Mouse (Mus musculus) CH12.LX (cell line): ENCODE data around the gene Bmyc.

Experiments used
- BHLHE40 ChIP-seq: IDR thresholded peaks from 2 replicates; pipeline ENCODE4 v1.6.1; 2011; ENCODE audit warnings: mild to moderate bottlenecking, low read depth, low read length, improper control_type of control experiment
- CHD2 ChIP-seq: IDR thresholded peaks from 2 replicates; pipeline ENCODE4 v1.6.1; 2011; ENCODE audit warnings: low read length, improper control_type of control experiment
- CTCF ChIP-seq, 2 experiments: IDR thresholded peaks in 1 of 2; conservative IDR thresholded peaks in 1 of 2; 2 replicates each; pipeline ENCODE4 v1.5.1; 2011 to 2012; ENCODE audit warnings: low read depth in 2 of 2, low read length in 2 of 2, improper control_type of control experiment in 1 of 2, inconsistent platforms in 1 of 2, mild to moderate bottlenecking in 1 of 2, moderate library complexity in 1 of 2
- HCFC1 ChIP-seq: IDR thresholded peaks from 2 replicates; pipeline ENCODE4 v1.6.1; 2012; ENCODE audit warnings: low read depth, mild to moderate bottlenecking, inconsistent platforms, low read length, improper control_type of control experiment
- IRF4 ChIP-seq: IDR thresholded peaks from 2 replicates; pipeline ENCODE4 v1.6.1; 2014; ENCODE audit warnings: low read depth, mild to moderate bottlenecking, inconsistent platforms, low read length, improper control_type of control experiment
- MAFK ChIP-seq: IDR thresholded peaks from 2 replicates; pipeline ENCODE4 v1.6.1; 2011; ENCODE audit warnings: low read length, improper control_type of control experiment; ENCODE audit not compliant: insufficient replicate concordance
- MAX ChIP-seq: IDR thresholded peaks from 2 replicates; pipeline ENCODE4 v1.6.1; 2011; ENCODE audit warnings: low read length, improper control_type of control experiment
- MXI1 ChIP-seq: IDR thresholded peaks from 2 replicates; pipeline ENCODE4 v1.6.1; 2011; ENCODE audit warnings: mild to moderate bottlenecking, low read depth, low read length, improper control_type of control experiment
- NELFE ChIP-seq: IDR thresholded peaks from 2 replicates; pipeline ENCODE4 v1.6.1; 2011; ENCODE audit warnings: low read depth, low read length, improper control_type of control experiment
- POLR2AphosphoS2 ChIP-seq: IDR thresholded peaks from 2 replicates; pipeline ENCODE4 v1.6.1; 2011; ENCODE audit warnings: low read depth, low read length, improper control_type of control experiment
- USF2 ChIP-seq: conservative IDR thresholded peaks from 2 replicates; pipeline ENCODE4 v1.6.1; 2011; ENCODE audit warnings: low read depth, low read length, improper control_type of control experiment
- ZC3H11A ChIP-seq: IDR thresholded peaks from 2 replicates; pipeline ENCODE4 v1.6.1; 2012; ENCODE audit warnings: low read depth, mild to moderate bottlenecking, inconsistent platforms, low read length, improper control_type of control experiment

- TF ChIP-seq USF2 (no peak), CTCF (conservative IDR thresholded peaks at IDR 0.05 in 1 of 2, IDR thresholded peaks at IDR 0.05 in 1 of 2; ENCODE audit: low read depth in 2 of 2, low read length in 2 of 2) (no peak), MAFK (no peak), IRF4 (no peak), NELFE (no peak), HCFC1 (no peak), MAX (no peak), ZC3H11A (no peak), CHD2 (no peak), MXI1 (no peak), BHLHE40 (no peak), POLR2AphosphoS2 (no peak)
Observed at GRCm38 (mm10) chr2:25696951-25697350, 9.6 kb upstream of the Bmyc start.
